Mouse (Mus musculus) limb, embryonic 13.5 days (tissue): Measurements from ENCODE around the gene Cep126. TPM values are rescaled to one million over a fixed set of nuclear protein-coding genes. Genes with fewer than 3 reads are reported as not detected.

ENCODE experiments used
- ATAC-seq: fragments of 200-750 bp; cut with Nextera tagmentation; 2 replicates; pipeline ENCODE4 v1.8.0; 2017; ENCODE audit warnings: low read depth, moderate number of reproducible peaks, moderate TSS enrichment; ENCODE audit not compliant: low FRiP score
- H3K27ac ChIP-seq: fragments of 300-500 bp; sonication (generic); 2 replicates; pipeline ENCODE4 v1.5.1; 2015; ENCODE audit warnings: inconsistent platforms, mild to moderate bottlenecking, moderate library complexity
- H3K27me3 ChIP-seq: fragments of 300-500 bp; sonication (generic); 2 replicates; pipeline ENCODE4 v1.6.1; 2015; ENCODE audit warnings: mild to moderate bottlenecking, inconsistent platforms
- H3K36me3 ChIP-seq: fragments of 300-500 bp; sonication (generic); 2 replicates; pipeline ENCODE4 v1.6.1; 2015; ENCODE audit warnings: inconsistent platforms, mild to moderate bottlenecking, moderate library complexity
- H3K4me1 ChIP-seq: fragments of 300-500 bp; sonication (generic); 2 replicates; pipeline ENCODE4 v1.6.1; 2015; ENCODE audit warnings: inconsistent platforms
- H3K4me2 ChIP-seq: fragments of 300-500 bp; sonication (generic); replicated peaks from 2 replicates; pipeline ENCODE4 v1.6.1; 2015; ENCODE audit warnings: inconsistent platforms, mild to moderate bottlenecking, moderate library complexity
- H3K4me3 ChIP-seq: fragments of 300-500 bp; sonication (generic); 2 replicates; pipeline ENCODE4 v1.5.1; 2015; ENCODE audit warnings: moderate library complexity, mild to moderate bottlenecking, inconsistent platforms
- H3K9ac ChIP-seq: fragments of 300-500 bp; sonication (generic); 2 replicates; pipeline ENCODE4 v1.6.1; 2015; ENCODE audit warnings: mild to moderate bottlenecking, inconsistent platforms
- H3K9me3 ChIP-seq: fragments of 300-500 bp; sonication (generic); 2 replicates; pipeline ENCODE4 v1.6.1; 2016; ENCODE audit warnings: inconsistent platforms
- WGBS: fragments of 180-500 bp; shearing (Covaris S2); methylation state at CpG from one replicate; pipeline ENCODE4 v1.1.7; 2015; 5-methylcytosine and 5-hydroxymethylcytosine counted together
- polyA plus RNA-seq: library from polyadenylated mRNA; unstranded; fragments of >200 nt; fragmentation: Nextera tagmentation; extraction: Ambion mirVana; gene quantifications from 2 replicates; pipeline ENCODE4 v1.2.1, GENCODE M21; 2015

The Cep126 gene
- polyA plus RNA-seq, 1 experiment from 2014 or later: 2.7 TPM

DNA sequence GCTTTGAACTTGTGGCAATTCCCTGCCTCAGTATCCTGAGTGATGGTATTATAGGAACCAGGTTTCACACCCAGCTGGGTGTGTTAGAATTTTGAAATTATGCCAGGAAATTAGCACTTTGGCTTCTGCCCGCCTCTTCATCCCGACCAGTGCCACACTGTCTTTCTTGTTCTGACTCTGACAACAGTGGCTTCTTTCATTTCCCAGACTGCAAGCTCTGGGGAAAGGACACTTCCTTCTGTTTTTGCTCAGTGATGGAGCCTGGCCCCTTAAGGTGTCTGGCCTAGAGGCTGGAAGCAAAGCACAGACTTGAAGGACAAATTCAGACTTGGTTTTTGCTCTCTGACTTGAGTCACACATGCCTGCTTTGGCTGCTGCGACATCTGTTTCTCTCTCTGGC is 74.5 kb downstream of the Cep126 start:
- Histone ChIP-seq H3K27ac (no peak overlapping the region), H3K9me3 (no peaks in the 10 kb centered on the region)
- WGBS: 67% methylated on average over 3 of the region's 3 CpGs

DNA sequence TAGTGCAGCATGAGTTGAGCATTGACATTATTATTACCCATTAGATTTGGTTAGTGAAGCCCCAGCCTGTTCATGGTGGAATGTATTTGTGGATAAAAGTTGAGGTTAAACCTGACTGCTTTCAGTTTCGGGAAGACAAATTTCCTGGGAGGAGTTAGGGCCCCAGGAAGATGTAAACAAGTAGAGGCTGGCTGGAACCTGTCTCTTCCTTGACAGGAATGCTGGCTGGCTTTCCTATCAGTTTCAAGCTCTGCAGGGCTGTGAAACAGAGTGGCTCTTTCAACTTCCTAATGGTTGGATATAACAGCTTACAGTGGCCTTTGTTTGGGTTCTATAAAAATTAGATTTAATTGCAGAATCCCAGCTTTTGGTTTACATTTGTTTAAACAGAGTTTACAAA is 79.3 kb downstream of the Cep126 start:
- no peak overlapping the region for H3K27ac ChIP-seq
- no peaks in the 10 kb centered on the region for H3K4me1 ChIP-seq
- H3K9ac ChIP-seq: no peak overlapping the region
- H3K4me2 ChIP-seq: no peak overlapping the region
- 15% methylated on average over 1 of the region's 1 CpGs for WGBS
- H3K9me3 ChIP-seq: no peaks in the 10 kb centered on the region
- no peaks in the 10 kb centered on the region for H3K27me3 ChIP-seq
- H3K36me3 ChIP-seq: no peaks in the 10 kb centered on the region
- no peak overlapping the region for H3K4me3 ChIP-seq
- no peak for ATAC-seq

More for the DNA sequence above, 74.5 kb downstream of the Cep126 start:
- Histone ChIP-seq H3K9ac (no peak overlapping the region), H3K27me3 (no peaks in the 10 kb centered on the region), H3K36me3 (no peaks in the 10 kb centered on the region), H3K4me2 (no peak overlapping the region), H3K4me1 (no peaks in the 10 kb centered on the region), H3K4me3 (no peak overlapping the region)
- no peak for ATAC-seq

DNA sequence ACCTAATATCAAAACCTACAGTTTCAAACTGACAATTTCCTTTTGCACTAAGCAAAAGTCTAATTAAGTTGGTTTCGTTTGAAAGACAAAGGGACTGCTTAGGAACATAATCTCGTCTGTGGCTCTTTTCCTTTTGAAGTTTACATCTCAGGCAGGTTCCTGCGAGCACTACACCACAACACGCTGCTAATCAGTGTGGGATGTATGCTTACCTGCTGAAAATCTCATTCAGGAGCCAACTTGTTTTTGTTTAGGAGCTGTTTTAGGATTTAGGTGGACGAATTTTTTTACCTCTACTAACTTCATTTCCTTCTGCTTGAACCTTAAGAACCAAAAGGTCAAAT is 91.1 kb downstream of the Cep126 start:
- H3K36me3 ChIP-seq: no peaks in the 10 kb centered on the region
- no peaks in the 10 kb centered on the region for H3K9me3 ChIP-seq
- no peaks in the 10 kb centered on the region for H3K27me3 ChIP-seq
- peak overlapping the region; percentile 70 for H3K4me2 ChIP-seq
- ATAC-seq: peak; percentile 22; the same call in 1 of the 2 replicates
- WGBS: 13% methylated on average over 5 of the region's 5 CpGs
- peak overlapping the region; percentile 73; the same call in 1 of the 2 replicates for H3K27ac ChIP-seq
- H3K4me1 ChIP-seq: peaks cover 14% of the 10 kb centered on the region
- peak overlapping the region; percentile 74 for H3K4me3 ChIP-seq
- H3K9ac ChIP-seq: 0 out of 2 replicates have a peak overlapping the region, but pooled peaks have one; percentile 43

DNA sequence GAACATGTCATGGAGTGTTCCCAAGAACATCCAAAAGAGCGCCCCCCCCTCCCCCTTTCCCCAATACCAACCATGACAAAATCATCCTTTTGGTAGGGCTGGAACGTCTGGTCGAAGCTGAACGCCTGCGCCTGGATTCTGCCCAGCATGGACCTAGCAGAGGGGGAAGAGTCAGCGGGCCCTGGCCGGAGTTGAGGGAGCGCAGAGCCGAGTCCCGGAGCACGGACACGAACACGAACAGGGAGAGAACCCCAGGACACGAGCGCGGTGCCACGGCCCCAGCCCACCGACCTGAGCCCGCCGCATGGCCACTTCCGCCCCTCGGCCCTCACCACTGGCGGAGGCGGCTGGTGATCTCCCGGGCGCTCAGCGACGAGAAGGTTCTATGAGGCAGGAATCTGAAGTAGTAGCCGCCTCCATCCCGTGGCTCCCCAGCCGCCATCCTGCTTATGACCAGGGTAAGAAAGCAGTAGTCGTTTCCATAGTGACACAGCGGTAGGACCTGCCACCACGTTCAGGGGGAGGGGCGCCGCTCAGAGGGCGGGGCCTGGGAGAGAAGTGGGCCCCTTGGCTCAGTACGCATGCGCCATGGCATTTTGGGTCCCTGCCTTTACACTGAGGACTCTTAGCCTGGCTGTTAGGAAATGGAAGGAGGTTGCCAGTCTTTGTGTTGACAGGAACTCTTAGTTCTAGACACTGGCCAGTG is 91.6 kb downstream of the Cep126 start, which contains the start of gene Cfap300:
Gene Cfap300 (minus strand): TSS at position 486 of the 706 bp plus-strand sequence.
- under 1% methylated on average over 39 of the region's 39 CpGs for WGBS
- Histone ChIP-seq H3K4me2 (peak within 1 kb of the TSS; percentile 70), H3K9me3 (no peaks in the 10 kb centered on the region), H3K9ac (peak within 1 kb of the TSS; percentile 77), H3K27me3 (no peaks in the 10 kb centered on the region), H3K4me1 (peaks cover 14% of the 10 kb centered on the region), H3K27ac (peak within 1 kb of the TSS; percentile 73; the same call in 1 of the 2 replicates), H3K4me3 (peak within 1 kb of the TSS; percentile 74), H3K36me3 (no peaks in the 10 kb centered on the region)
- peak; percentile 98 for ATAC-seq

DNA sequence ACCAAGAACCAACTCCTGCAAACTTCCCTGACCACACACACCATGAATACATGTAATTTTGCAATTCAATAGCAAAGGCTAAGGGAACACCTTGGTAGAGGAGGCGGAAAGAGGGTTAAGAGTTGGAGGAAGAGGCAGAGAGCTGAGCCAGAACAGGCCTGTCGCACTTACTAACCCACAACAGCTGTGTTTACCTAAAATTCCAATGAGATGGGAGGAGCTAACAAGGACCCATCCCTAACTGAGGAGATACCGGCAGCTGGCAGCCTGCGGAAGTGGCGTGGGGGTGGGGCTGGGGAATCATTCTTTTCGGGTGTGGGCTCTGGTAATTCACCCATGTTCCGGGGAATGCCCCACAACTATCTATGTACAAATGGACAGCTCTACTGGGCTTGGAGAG is 98.5 kb downstream of the Cep126 start:
- H3K36me3 ChIP-seq: no peaks in the 10 kb centered on the region; the same call in 1 of the 2 replicates
- peaks cover 5% of the 10 kb centered on the region; the same call in 1 of the 2 replicates for H3K4me1 ChIP-seq
- WGBS: 17% methylated on average over 7 of the region's 7 CpGs
- no peaks in the 10 kb centered on the region for H3K27me3 ChIP-seq
- H3K4me3 ChIP-seq: no peak overlapping the region
- H3K27ac ChIP-seq: no peak overlapping the region
- peak; percentile 62; the same call in 1 of the 2 replicates for ATAC-seq
- peak overlapping the region; percentile 28; the same call in 1 of the 2 replicates for H3K4me2 ChIP-seq
- no peak overlapping the region for H3K9ac ChIP-seq
- H3K9me3 ChIP-seq: no peaks in the 10 kb centered on the region

DNA sequence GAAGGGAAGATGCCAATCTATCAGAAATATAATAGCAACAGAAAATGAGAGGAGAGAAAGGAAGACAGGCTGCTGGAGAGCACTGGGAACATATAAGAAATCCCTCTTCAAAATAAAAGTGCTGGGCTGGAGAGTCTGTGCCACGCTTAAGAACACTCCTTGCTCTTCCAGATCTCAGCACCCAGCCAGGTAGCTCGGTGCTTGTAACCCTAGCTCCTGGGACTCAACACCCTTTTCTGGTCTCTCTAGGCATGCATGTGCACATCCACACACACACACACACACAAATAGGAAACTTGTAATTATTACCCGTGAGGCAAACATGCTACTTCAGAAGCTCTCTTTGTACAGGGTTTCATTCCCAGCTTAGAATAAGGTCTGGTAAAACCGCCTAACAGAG is 99.0 kb downstream of the Cep126 start:
- no peak overlapping the region for H3K4me3 ChIP-seq
- H3K27ac ChIP-seq: no peak overlapping the region
- H3K36me3 ChIP-seq: no peaks in the 10 kb centered on the region; the same call in 1 of the 2 replicates
- no peak for ATAC-seq
- 27% methylated on average over 4 of the region's 4 CpGs for WGBS
- no peak overlapping the region for H3K9ac ChIP-seq
- no peak overlapping the region for H3K4me2 ChIP-seq
- H3K27me3 ChIP-seq: no peaks in the 10 kb centered on the region
- H3K9me3 ChIP-seq: no peaks in the 10 kb centered on the region
- peaks cover 5% of the 10 kb centered on the region; the same call in 1 of the 2 replicates for H3K4me1 ChIP-seq

DNA sequence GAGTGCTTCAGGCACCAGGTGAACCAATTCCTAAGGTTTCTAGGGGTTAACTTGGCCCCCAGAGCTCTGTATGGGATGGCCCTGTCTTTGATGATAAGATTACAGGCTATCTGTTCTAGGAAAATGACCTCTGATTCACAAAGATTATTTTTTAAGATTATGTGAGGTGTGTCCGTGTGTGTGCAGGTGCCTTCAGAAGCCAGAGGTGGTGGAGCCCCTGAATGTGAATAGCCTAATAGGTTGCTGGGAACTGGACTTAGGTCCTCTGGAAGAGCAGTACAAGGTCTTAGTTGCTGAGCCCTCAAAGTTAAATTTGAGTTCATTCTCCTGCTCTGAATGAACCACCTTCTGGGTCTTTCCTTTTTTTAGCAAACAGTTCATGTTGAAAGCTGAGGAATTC is 100.0 kb downstream of the Cep126 start:
- WGBS: 55% methylated on average over 1 of the region's 1 CpGs
- no peak overlapping the region for H3K27ac ChIP-seq
- no peak for ATAC-seq

DNA sequence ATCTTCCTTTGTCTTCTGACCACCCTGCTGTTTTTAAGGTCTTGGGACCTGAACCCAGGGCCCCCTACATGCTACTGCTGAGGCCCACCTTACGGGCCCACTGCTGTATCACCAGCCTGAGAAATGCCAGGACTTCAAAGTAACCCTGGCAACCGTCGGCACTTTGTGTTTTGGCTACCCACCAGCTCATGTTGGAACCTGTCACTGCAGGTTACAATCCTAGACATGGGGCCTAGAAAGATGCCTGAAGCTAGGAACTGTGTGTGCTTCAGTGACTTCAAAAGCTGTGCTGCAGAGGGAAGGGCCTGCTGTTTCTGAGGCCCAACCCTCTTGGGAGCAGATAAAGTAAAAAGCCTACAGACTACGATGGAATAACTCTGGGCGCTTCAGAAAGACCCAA is 101.2 kb downstream of the Cep126 start:
- H3K36me3 ChIP-seq: no peaks in the 10 kb centered on the region; the same call in 1 of the 2 replicates
- no peak overlapping the region for H3K4me2 ChIP-seq
- no peaks in the 10 kb centered on the region for H3K9me3 ChIP-seq
- H3K27ac ChIP-seq: no peak overlapping the region
- H3K4me1 ChIP-seq: peaks cover 5% of the 10 kb centered on the region; the same call in 1 of the 2 replicates
- H3K4me3 ChIP-seq: no peak overlapping the region
- no peak overlapping the region for H3K9ac ChIP-seq
- WGBS: 75% methylated on average over 5 of the region's 5 CpGs
- ATAC-seq: peak; percentile 32; the same call in 1 of the 2 replicates
- no peaks in the 10 kb centered on the region for H3K27me3 ChIP-seq

More for the DNA sequence above, 100.0 kb downstream of the Cep126 start:
- Histone ChIP-seq H3K9me3 (no peaks in the 10 kb centered on the region), H3K4me2 (no peak overlapping the region), H3K4me1 (peaks cover 5% of the 10 kb centered on the region; the same call in 1 of the 2 replicates), H3K9ac (no peak overlapping the region), H3K4me3 (no peak overlapping the region), H3K27me3 (no peaks in the 10 kb centered on the region), H3K36me3 (no peaks in the 10 kb centered on the region; the same call in 1 of the 2 replicates)

Other genes with a start within 250 kb of the Cep126 start
- gene Yap1, start 129.7 kb downstream of the Cep126 start, polyA plus RNA-seq: 47.5 and 48.1 TPM in 2 replicates
- gene Cfap300, start 91.5 kb downstream of the Cep126 start, polyA plus RNA-seq: 14.5 and 14.9 TPM in 2 replicates